Mouse (Mus musculus) adrenal gland, adult 18-20 months (tissue): Measurements from ENCODE around the gene Foxn3. TPM values are rescaled to one million over a fixed set of nuclear protein-coding genes. Genes with fewer than 3 reads are reported as not detected.

Experiments
- DNase-seq, 2 experiments: peaks; one replicate each; pipeline ENCODE4 v3.0.0; 2021 to 2022; ENCODE audit warnings: low spot score in 2 of 2
- total RNA-seq, 2 experiments: library from RNA; stranded (reverse); gene quantifications; 1 replicate in 1 of 2; 2 replicates in 1 of 2; pipeline ENCODE4 v1.2.3; 2021

Gene Foxn3
- total RNA-seq, 2 experiments from 2014 or later: 41.4 to 49.2 TPM

- peak in 1 of 2 experiments; percentile 51 for DNase-seq
Observed at GRCm38 (mm10) chr12:99336349-99337170, 226.8 kb downstream of the Foxn3 start.

- DNase-seq: no peak
Observed at GRCm38 (mm10) chr12:99335628-99336027, 227.8 kb downstream of the Foxn3 start.

DNA sequence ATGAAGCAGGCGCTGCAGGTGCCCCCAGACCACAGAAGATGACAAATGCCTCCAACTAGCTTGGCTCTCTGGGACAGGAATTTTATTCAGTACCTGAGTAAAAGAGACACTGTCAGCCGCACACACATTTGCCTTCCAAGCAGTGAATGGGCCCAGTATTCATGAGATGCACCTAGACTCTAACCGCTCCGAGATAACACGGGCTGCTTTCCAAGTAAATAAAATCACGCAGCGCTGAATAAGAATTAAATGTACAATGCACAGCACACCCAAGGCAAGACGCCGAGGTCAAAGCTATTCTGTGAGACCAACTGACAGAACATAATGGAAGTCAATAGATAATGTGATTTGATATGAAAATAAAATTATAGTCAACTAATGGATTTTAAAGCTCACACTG, 229.4 kb downstream of the Foxn3 start:
- DNase-seq: no peak

DNA sequence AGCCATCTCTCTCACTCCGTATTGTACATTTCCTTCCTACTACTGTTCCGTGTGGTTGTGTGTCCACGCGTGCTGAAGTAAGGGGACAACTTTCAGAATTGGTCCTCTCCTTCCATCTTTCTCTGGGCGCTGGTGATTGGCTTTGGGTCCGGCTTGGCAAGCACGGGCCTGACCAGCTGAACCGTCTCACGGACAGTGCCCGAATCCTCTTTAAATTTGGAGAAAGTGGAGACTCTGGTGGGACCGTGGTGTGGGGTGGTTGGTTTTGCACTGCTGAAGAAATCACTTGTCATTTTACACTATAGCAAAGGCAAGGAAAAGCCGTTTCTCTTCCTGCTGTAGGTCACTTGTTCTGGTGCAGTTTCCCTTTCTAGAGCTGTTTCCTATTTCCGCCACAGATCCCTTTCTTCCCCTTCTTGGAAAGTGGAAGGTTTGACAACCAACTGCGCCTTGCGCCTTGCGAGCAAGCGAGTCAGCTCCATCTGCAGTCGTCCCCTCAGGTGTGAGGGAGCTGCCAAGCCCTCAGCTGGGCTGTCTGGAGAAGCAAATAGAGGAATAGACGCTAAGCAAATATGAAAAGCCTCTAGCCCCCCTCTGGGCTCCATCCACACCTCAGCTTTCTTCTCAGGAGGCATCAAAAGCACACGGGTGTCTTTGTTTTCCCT, 229.9 kb downstream of the Foxn3 start:
- no peak for DNase-seq

DNA sequence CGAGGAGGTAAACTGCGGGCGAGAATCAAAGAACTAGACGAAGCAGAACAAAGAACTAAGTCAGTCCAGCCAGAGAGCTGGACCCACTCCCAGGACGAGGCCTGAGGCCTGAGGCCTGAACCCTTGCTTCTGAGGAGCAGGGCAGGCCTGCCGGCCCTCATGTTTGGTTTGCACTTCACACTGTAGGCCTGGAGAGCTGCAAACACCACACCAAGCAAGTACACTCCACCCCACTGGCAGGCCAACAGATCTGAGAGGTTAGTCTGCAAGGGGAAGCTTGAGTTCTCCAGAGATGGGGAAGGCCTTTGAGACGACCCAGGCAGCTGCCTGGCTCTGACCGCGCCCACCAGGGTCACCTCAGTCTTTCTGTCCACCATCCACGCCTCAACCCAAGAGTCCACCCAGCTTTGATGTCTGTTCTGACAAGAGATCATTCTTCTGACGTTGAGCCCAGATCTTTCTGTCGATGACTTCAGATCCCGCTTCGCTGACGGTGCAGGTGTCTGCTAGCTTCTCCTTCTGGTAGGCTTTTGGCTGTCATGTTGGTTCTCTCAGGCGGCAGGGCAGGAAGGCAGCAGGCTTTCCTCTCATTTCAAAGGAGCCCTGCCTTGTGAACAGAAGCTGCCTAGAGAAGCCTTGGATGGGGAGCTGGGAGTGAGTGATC, 231.1 kb downstream of the Foxn3 start:
- no peak for DNase-seq

- DNase-seq: no peak
Observed at GRCm38 (mm10) chr12:99331341-99331947, 231.9 kb downstream of the Foxn3 start.

GRCm38 (mm10) chr12:99330822-99331285, 232.5 kb downstream of the Foxn3 start:
- no peak for DNase-seq

- DNase-seq: no peak
Observed at GRCm38 (mm10) chr12:99329301-99330257, 233.8 kb downstream of the Foxn3 start.

DNA sequence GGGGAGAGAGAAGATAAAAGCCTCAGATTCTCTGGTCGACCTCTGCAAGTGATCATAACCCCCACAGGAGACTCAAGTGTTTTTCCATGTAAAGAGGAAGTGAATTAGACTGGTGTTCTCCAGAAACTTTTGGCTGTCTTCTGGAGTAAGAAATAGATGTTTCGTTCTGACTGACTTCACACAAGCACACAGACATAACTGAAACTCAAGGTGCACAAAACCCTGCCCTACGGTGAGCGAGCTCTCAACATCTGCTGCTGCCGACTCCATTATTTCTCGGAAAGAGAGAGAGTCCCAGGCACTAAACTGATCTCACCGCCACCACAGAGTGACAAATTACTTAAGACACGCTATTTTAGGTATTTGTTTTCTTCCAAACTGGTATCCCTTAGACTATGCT, 237.2 kb downstream of the Foxn3 start:
- DNase-seq: no peak

- DNase-seq: no peak
Observed at GRCm38 (mm10) chr12:99321633-99322431, 241.6 kb downstream of the Foxn3 start.

- DNase-seq: no peak
Observed at GRCm38 (mm10) chr12:99320966-99321496, 242.4 kb downstream of the Foxn3 start.

GRCm38 (mm10) chr12:99319896-99320295, 243.5 kb downstream of the Foxn3 start:
- DNase-seq: no peak

GRCm38 (mm10) chr12:99319171-99319570, 244.2 kb downstream of the Foxn3 start:
- no peak for DNase-seq

DNA sequence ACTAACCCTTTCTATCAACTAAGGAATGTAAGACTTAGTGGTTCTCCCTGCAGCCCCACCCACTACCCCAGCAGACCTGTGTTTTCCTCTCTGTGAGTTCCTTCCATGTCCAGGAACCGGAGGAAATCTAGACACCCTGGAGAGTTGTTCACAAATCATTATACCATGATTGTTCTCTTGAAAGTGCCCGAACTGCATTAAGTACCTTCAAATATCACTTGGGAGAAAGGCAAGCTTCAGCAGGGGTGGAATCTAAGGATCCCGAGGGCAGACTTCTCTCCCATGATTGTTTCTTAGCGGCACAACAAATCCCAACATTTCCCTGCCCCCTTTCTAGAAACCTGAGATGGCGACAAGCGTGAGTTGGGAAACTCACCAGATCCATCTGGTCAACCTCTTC, 247.5 kb downstream of the Foxn3 start:
- no peak for DNase-seq

- DNase-seq: no peak
Observed at GRCm38 (mm10) chr12:99314817-99315216, 248.6 kb downstream of the Foxn3 start.

- no peak for DNase-seq
Observed at GRCm38 (mm10) chr12:99311303-99311702, 252.1 kb downstream of the Foxn3 start.

DNA sequence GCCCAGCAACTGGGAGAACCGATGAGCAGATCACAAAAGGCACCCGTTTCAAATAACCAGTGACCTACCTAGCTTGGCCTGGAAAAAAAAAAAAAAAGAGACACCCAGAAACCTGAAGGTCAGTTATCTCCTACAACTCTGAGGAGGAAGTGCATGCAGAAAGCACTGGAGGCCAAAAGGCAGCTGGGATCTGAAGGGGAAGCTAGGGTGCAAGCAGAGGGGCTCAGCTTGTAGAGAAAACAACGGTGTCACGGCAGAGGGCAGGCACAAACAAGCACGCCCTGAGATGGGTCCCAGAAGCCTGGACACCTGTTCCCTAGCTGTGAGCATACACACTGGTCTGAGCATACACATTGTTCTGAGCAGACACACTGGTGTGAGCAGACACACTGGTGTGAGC, 253.4 kb downstream of the Foxn3 start:
- DNase-seq: no peak

- no peak for DNase-seq
Observed at GRCm38 (mm10) chr12:99308541-99309089, 254.8 kb downstream of the Foxn3 start.
